In the genomic region with DNA sequence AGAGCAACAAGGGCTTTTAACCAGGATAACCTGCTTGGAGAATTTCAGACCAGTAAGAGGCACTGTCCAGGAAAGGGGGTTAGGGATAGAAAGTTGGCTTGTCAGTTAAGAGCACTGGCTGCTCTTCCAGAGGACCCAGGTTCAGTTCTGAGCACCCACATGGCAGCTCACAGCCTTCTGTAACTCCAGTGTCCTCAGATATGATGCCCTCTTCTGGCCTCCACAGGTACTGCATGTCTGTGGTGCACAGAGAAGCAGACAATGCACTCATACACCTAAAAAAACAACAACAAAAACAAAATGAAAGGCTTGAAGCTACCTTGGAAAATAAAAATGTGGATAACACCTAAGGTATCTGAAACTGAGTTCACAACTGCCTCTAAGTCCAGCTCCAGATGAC, we compare ENCODE assay signal across 12 mouse cellular contexts.
A peak's percentile ranks its signal among the peaks of the same experiment; 100 is the strongest.
DNase-seq lines count a peak whose midpoint lies in the region; ATAC-seq and TF ChIP-seq lines count a peak whose summit lies in the region.
"Had no signal": no experiment of that assay in that cellular context is flagged by ENCODE, and none has a peak within 500 bp of the region (broad histone marks: within the 10 kb centered on the region; RNA-seq: fewer than 3 reads in every experiment).

No protein-coding gene starts in this region.

- no peak overlapping the region for H3K4me3 ChIP-seq in gastrocnemius, adult 2 months
- no peak overlapping the region for H3K4me3 ChIP-seq in lung, adult 2 months (replicated peaks; ENCODE audit: extremely low read depth, low read depth, low read length)
- H3K4me3 ChIP-seq: embryonic facial prominence, embryonic 12.5 days; forebrain, embryonic 13.5 days had no signal

- 0 out of 2 replicates have a peak, but pooled peaks have one; percentile 26 for ATAC-seq in megakaryocyte progenitor cell, adult 5-6 weeks (replicated peaks; ENCODE audit: poor library complexity)
- ATAC-seq: forebrain, embryonic 13.5 days had no signal

- no peak for DNase-seq in gastrocnemius, adult 2 months
- no peak for DNase-seq in gastrocnemius, postnatal 14 days
- no peak for DNase-seq in lung, adult 2 months
- DNase-seq in lung, postnatal 25 days (ENCODE audit: low spot score) = no peak
- DNase-seq in ES-CJ7 (ENCODE audit: low read depth, low spot score) = peak; percentile 65
- no peak for DNase-seq in right cerebral cortex, postnatal 36 days (ENCODE audit: low spot score in 2 of 2)
- DNase-seq in cerebellum, postnatal 10 days = no peak
- DNase-seq: cerebellum, adult 8-10 months; heart, postnatal 14 days had no signal

- intact Hi-C loops in gastrocnemius, adult 2 months (cut with DNase I) = no loop called here
- intact Hi-C loops in gastrocnemius, postnatal 14 days (cut with DNase I; ENCODE audit: low total_unique reads) = no loop called here

- peaks cover 2% of the 10 kb centered on the region for H3K4me1 ChIP-seq in lung, adult 2 months (ENCODE audit: control insufficient read depth, insufficient read depth, low read length)

- no peak for TF ChIP-seq POLR2A in lung, adult 2 months (IDR thresholded peaks at IDR 0.05; ENCODE audit: borderline replicate concordance, extremely low read depth, low read depth, low read length)

- H3K27ac ChIP-seq in gastrocnemius, adult 2 months = no peak overlapping the region
- H3K27ac ChIP-seq: embryonic facial prominence, embryonic 12.5 days; forebrain, embryonic 13.5 days had no signal

- TF ChIP-seq CTCF in gastrocnemius, adult 2 months (IDR thresholded peaks at IDR 0.05) = peak; percentile 50
- TF ChIP-seq CTCF in lung, adult 2 months (IDR thresholded peaks at IDR 0.05; ENCODE audit: insufficient read depth, low read length) = 0 out of 2 replicates have a peak, but pooled peaks have one; percentile 27
